Mouse (Mus musculus) hindbrain, embryonic 10.5 days (tissue): ENCODE data around the gene Dpf2. TPM values are rescaled to one million over a fixed set of nuclear protein-coding genes. Genes with fewer than 3 reads are reported as not detected.

Source experiments
- DNase-seq: peaks from one replicate; pipeline ENCODE4 v3.0.0-alpha.2; 2017; ENCODE audit warnings: low spot score
- H3K27ac ChIP-seq: fragments of 300-500 bp; sonication (generic); 2 replicates; pipeline ENCODE4 v1.5.1; 2016; ENCODE audit warnings: mild to moderate bottlenecking, moderate library complexity
- H3K27me3 ChIP-seq: fragments of 300-500 bp; sonication (generic); 2 replicates; pipeline ENCODE4 v1.6.1; 2016; ENCODE audit warnings: mild to moderate bottlenecking; ENCODE audit not compliant: poor library complexity, insufficient read depth, severe bottlenecking
- H3K36me3 ChIP-seq: fragments of 300-500 bp; sonication (generic); 2 replicates; pipeline ENCODE4 v1.6.1; 2016; ENCODE audit warnings: mild to moderate bottlenecking, moderate library complexity
- H3K4me1 ChIP-seq: fragments of 300-500 bp; sonication (generic); replicated peaks from 2 replicates; pipeline ENCODE4 v1.6.1; 2016; ENCODE audit warnings: mild to moderate bottlenecking
- H3K4me3 ChIP-seq: fragments of 300-500 bp; sonication (generic); 2 replicates; pipeline ENCODE4 v1.5.1; 2016; ENCODE audit warnings: mild to moderate bottlenecking, moderate library complexity
- H3K9me3 ChIP-seq: fragments of 300-500 bp; sonication (generic); 2 replicates; pipeline ENCODE4 v1.6.1; 2016; ENCODE audit warnings: mild to moderate bottlenecking, moderate library complexity
- WGBS: fragments of 180-500 bp; shearing (Covaris S2); methylation state at CpG from one replicate; pipeline ENCODE4 v1.1.7; 2016; 5-methylcytosine and 5-hydroxymethylcytosine counted together
- polyA plus RNA-seq: library from polyadenylated mRNA; unstranded; fragments of >200 nt; fragmentation: Nextera tagmentation; extraction: Ambion mirVana; gene quantifications from 2 replicates; pipeline ENCODE4 v1.2.1, GENCODE M21; 2016

Gene Dpf2
- polyA plus RNA-seq, 1 experiment from 2014 or later = 225 TPM

- DNase-seq = no peak
- Histone ChIP-seq H3K9me3 (peaks cover 13% of the 10 kb centered on the region), H3K27me3 (no peaks in the 10 kb centered on the region), H3K36me3 (peaks cover 100% of the 10 kb centered on the region), H3K4me3 (no peak overlapping the region), H3K27ac (no peak overlapping the region), H3K4me1 (no peaks in the 10 kb centered on the region)
- 93% methylated on average over 20 of the region's 20 CpGs for WGBS
Observed at GRCm38 (mm10) chr19:5864710-5865398, 48.0 kb downstream of the Dpf2 start.

GRCm38 (mm10) chr19:5863776-5864175, 49.0 kb downstream of the Dpf2 start:
- WGBS = 96% methylated on average over 5 of the region's 5 CpGs
- DNase-seq = no peak
- H3K27ac ChIP-seq = no peak overlapping the region
- peaks cover 13% of the 10 kb centered on the region for H3K9me3 ChIP-seq
- no peaks in the 10 kb centered on the region for H3K4me1 ChIP-seq
- H3K36me3 ChIP-seq = peaks cover 100% of the 10 kb centered on the region
- H3K27me3 ChIP-seq = no peaks in the 10 kb centered on the region
- no peak overlapping the region for H3K4me3 ChIP-seq

GRCm38 (mm10) chr19:5862335-5863085, 50.3 kb downstream of the Dpf2 start:
- 96% methylated on average over 14 of the region's 14 CpGs for WGBS
- H3K36me3 ChIP-seq = peaks cover 100% of the 10 kb centered on the region
- H3K27ac ChIP-seq = no peak overlapping the region
- no peak for DNase-seq
- no peaks in the 10 kb centered on the region for H3K4me1 ChIP-seq
- H3K9me3 ChIP-seq = peaks cover 13% of the 10 kb centered on the region
- H3K27me3 ChIP-seq = no peaks in the 10 kb centered on the region
- no peak overlapping the region for H3K4me3 ChIP-seq

GRCm38 (mm10) chr19:5856604-5857003, 56.2 kb downstream of the Dpf2 start:
- H3K4me1 ChIP-seq = peaks cover 8% of the 10 kb centered on the region; the same call in 1 of the 2 replicates
- no peak for DNase-seq
- H3K9me3 ChIP-seq = peaks cover 2% of the 10 kb centered on the region; the same call in 1 of the 2 replicates
- WGBS = 73% methylated on average over 9 of the region's 9 CpGs
- H3K4me3 ChIP-seq = no peak overlapping the region
- 0 out of 2 replicates have a peak overlapping the region, but pooled peaks have one; percentile 3 for H3K27ac ChIP-seq
- H3K27me3 ChIP-seq = no peaks in the 10 kb centered on the region
- H3K36me3 ChIP-seq = peaks cover 95% of the 10 kb centered on the region

- Histone ChIP-seq H3K27ac (no peak overlapping the region; the same call in 1 of the 2 replicates), H3K36me3 (peaks cover 56% of the 10 kb centered on the region), H3K4me1 (peaks cover 42% of the 10 kb centered on the region), H3K27me3 (no peaks in the 10 kb centered on the region), H3K9me3 (no peaks in the 10 kb centered on the region), H3K4me3 (no peak overlapping the region)
- DNase-seq = no peak
- WGBS = 87% methylated on average over 12 of the region's 12 CpGs
Observed at GRCm38 (mm10) chr19:5852035-5852722, 60.6 kb downstream of the Dpf2 start.

GRCm38 (mm10) chr19:5851481-5851971, 61.3 kb downstream of the Dpf2 start:
- 74% methylated on average over 5 of the region's 5 CpGs for WGBS
- no peak overlapping the region; the same call in 1 of the 2 replicates for H3K4me3 ChIP-seq
- peak overlapping the region; percentile 51 for H3K27ac ChIP-seq
- peaks cover 49% of the 10 kb centered on the region for H3K36me3 ChIP-seq
- no peak for DNase-seq
- H3K27me3 ChIP-seq = no peaks in the 10 kb centered on the region
- no peaks in the 10 kb centered on the region for H3K9me3 ChIP-seq
- H3K4me1 ChIP-seq = peaks cover 49% of the 10 kb centered on the region

GRCm38 (mm10) chr19:5850860-5851259, 62.0 kb downstream of the Dpf2 start:
- Histone ChIP-seq H3K27ac (no peak overlapping the region), H3K27me3 (no peaks in the 10 kb centered on the region), H3K36me3 (peaks cover 43% of the 10 kb centered on the region), H3K9me3 (no peaks in the 10 kb centered on the region), H3K4me3 (no peak overlapping the region), H3K4me1 (peaks cover 55% of the 10 kb centered on the region)
- no peak for DNase-seq
- WGBS = 87% methylated on average over 3 of the region's 3 CpGs

GRCm38 (mm10) chr19:5849843-5850527, 62.8 kb downstream of the Dpf2 start:
- Histone ChIP-seq H3K4me1 (peaks cover 64% of the 10 kb centered on the region), H3K4me3 (peak overlapping the region; percentile 27; the same call in 1 of the 2 replicates), H3K27me3 (no peaks in the 10 kb centered on the region), H3K36me3 (peaks cover 34% of the 10 kb centered on the region), H3K9me3 (no peaks in the 10 kb centered on the region), H3K27ac (peak overlapping the region; percentile 96)
- 32% methylated on average over 11 of the region's 11 CpGs for WGBS
- peak; percentile 90 for DNase-seq

GRCm38 (mm10) chr19:5848826-5849672, 63.8 kb downstream of the Dpf2 start:
- 37% methylated on average over 13 of the region's 13 CpGs for WGBS
- Histone ChIP-seq H3K27ac (peak overlapping the region; percentile 96), H3K36me3 (peaks cover 27% of the 10 kb centered on the region), H3K9me3 (no peaks in the 10 kb centered on the region), H3K4me1 (peaks cover 74% of the 10 kb centered on the region), H3K4me3 (peak overlapping the region; percentile 48), H3K27me3 (no peaks in the 10 kb centered on the region)
- peak; percentile 48 for DNase-seq

- H3K4me3 ChIP-seq = peak overlapping the region; percentile 48
- DNase-seq = peak; percentile 18
- H3K27ac ChIP-seq = peak overlapping the region; percentile 96
- peaks cover 82% of the 10 kb centered on the region for H3K4me1 ChIP-seq
- H3K9me3 ChIP-seq = no peaks in the 10 kb centered on the region
- WGBS = 58% methylated on average over 14 of the region's 14 CpGs
- peaks cover 21% of the 10 kb centered on the region for H3K36me3 ChIP-seq
- no peaks in the 10 kb centered on the region for H3K27me3 ChIP-seq
Observed at GRCm38 (mm10) chr19:5848032-5848825, 64.6 kb downstream of the Dpf2 start.

GRCm38 (mm10) chr19:5847306-5847796, 65.5 kb downstream of the Dpf2 start:
- Histone ChIP-seq H3K27ac (peak overlapping the region; percentile 96), H3K9me3 (no peaks in the 10 kb centered on the region), H3K4me1 (peaks cover 90% of the 10 kb centered on the region), H3K36me3 (peaks cover 13% of the 10 kb centered on the region), H3K4me3 (peak overlapping the region; percentile 48), H3K27me3 (no peaks in the 10 kb centered on the region)
- DNase-seq = no peak
- 35% methylated on average over 4 of the region's 4 CpGs for WGBS
